Mouse (Mus musculus): ENCODE results near the gene Slc9a8.

DNA sequence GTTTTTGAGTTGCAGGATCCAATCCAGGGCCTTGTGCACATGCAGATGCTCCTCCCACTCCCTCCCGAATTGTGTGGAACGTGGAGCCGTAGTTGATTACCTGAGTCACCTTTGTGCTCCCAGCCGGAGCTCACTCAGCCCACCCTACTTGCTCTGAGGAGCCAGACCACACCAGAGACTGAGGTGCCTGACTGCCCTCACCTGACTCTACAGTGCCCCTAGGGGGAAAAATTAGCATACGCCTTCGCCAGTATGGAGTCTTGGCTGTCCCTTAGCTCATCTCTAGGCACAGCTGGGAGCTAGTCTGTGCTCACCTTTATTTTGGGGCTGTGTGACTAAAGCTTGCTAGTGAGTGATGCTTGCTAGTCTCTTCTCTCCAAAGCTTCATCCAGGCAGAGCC, 46.9 kb downstream of the Slc9a8 start:
- TF ChIP-seq CTCF (IDR thresholded peaks at IDR 0.05; ENCODE audit: insufficient read depth, low read length) (0 out of 2 replicates have a peak, but pooled peaks have one; percentile 3), POLR2A (IDR thresholded peaks at IDR 0.05; ENCODE audit: borderline replicate concordance, extremely low read depth, low read depth, low read length) (no peak)

Measured in lung, adult 2 months (tissue).